Mouse (Mus musculus) heart, embryonic 12.5 days (tissue): ENCODE data around the gene Slc16a13. TPM values are rescaled to one million over a fixed set of nuclear protein-coding genes. Genes with fewer than 3 reads are reported as not detected.

Experiments
- ATAC-seq: fragments of 200-750 bp; cut with Nextera tagmentation; 2 replicates; pipeline ENCODE4 v1.8.0; 2017; ENCODE audit warnings: moderate TSS enrichment, moderate library complexity; ENCODE audit not compliant: insufficient number of reproducible peaks, low FRiP score
- H3K27ac ChIP-seq: fragments of 300-500 bp; sonication (generic); 2 replicates; pipeline ENCODE4 v1.5.1; 2016; ENCODE audit warnings: mild to moderate bottlenecking, moderate library complexity; ENCODE audit not compliant: poor library complexity, severe bottlenecking
- H3K27me3 ChIP-seq: fragments of 300-500 bp; sonication (generic); replicated peaks from 2 replicates; pipeline ENCODE4 v1.6.1; 2016; ENCODE audit warnings: mild to moderate bottlenecking, moderate library complexity
- H3K36me3 ChIP-seq: fragments of 300-500 bp; sonication (generic); 2 replicates; pipeline ENCODE4 v1.6.1; 2016; ENCODE audit warnings: mild to moderate bottlenecking, moderate library complexity
- H3K4me1 ChIP-seq: fragments of 300-500 bp; sonication (generic); replicated peaks from 2 replicates; pipeline ENCODE4 v1.6.1; 2016; ENCODE audit warnings: mild to moderate bottlenecking
- H3K4me2 ChIP-seq: fragments of 300-500 bp; sonication (generic); 2 replicates; pipeline ENCODE4 v1.6.1; 2016; ENCODE audit warnings: mild to moderate bottlenecking, moderate library complexity
- H3K4me3 ChIP-seq: fragments of 300-500 bp; sonication (generic); 2 replicates; pipeline ENCODE4 v1.5.1; 2016; ENCODE audit warnings: mild to moderate bottlenecking
- H3K9ac ChIP-seq: fragments of 300-500 bp; sonication (generic); 2 replicates; pipeline ENCODE4 v1.6.1; 2016; ENCODE audit warnings: mild to moderate bottlenecking, moderate library complexity
- H3K9me3 ChIP-seq: fragments of 300-500 bp; sonication (generic); replicated peaks from 2 replicates; pipeline ENCODE4 v1.6.1; 2016; ENCODE audit warnings: mild to moderate bottlenecking, moderate library complexity
- WGBS: fragments of 180-500 bp; shearing (Covaris S2); methylation state at CpG from one replicate; pipeline ENCODE4 v1.1.7; 2016; 5-methylcytosine and 5-hydroxymethylcytosine counted together
- polyA plus RNA-seq: library from polyadenylated mRNA; unstranded; fragments of >200 nt; fragmentation: Nextera tagmentation; extraction: Ambion mirVana; gene quantifications from 2 replicates; pipeline ENCODE4 v1.2.1, GENCODE M21; 2016

Gene Slc16a13
- polyA plus RNA-seq, 1 experiment from 2014 or later, result 7.7 TPM

DNA sequence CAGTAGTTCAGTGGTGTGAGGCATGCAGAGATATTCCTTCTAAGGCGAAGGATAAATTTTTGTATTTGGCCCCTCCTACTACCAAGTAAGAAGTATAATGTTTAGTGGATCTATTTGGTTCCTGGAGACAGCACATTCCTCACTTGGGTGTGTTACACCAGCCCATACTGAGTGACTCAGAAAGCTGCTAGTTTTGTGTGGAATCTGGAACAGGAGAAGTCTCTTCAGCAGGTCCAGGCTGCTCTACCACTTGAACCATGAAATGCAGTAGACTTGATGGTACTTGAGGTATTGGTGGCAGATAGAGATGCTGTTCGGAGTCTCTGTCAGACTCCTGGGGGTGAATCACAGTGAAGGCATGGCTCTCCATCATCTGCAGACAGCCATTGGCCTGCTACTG lies 10.2 kb downstream of the Slc16a13 start:
- H3K4me1 ChIP-seq, result peaks cover 25% of the 10 kb centered on the region
- H3K27ac ChIP-seq, result no peak overlapping the region
- WGBS, result 78% methylated on average over 2 of the region's 2 CpGs
- ATAC-seq, result no peak
- H3K27me3 ChIP-seq, result peaks cover 52% of the 10 kb centered on the region
- H3K36me3 ChIP-seq, result no peaks in the 10 kb centered on the region
- no peaks in the 10 kb centered on the region for H3K9me3 ChIP-seq
- H3K4me2 ChIP-seq, result no peak overlapping the region
- no peak overlapping the region for H3K9ac ChIP-seq
- H3K4me3 ChIP-seq, result no peak overlapping the region

GRCm38 (mm10) chr11:70208778-70209388 lies 12.0 kb downstream of the Slc16a13 start:
- no peak overlapping the region for H3K27ac ChIP-seq
- H3K4me3 ChIP-seq, result no peak overlapping the region
- 61% methylated on average over 5 of the region's 5 CpGs for WGBS
- no peak for ATAC-seq
- H3K27me3 ChIP-seq, result peaks cover 34% of the 10 kb centered on the region
- peaks cover 7% of the 10 kb centered on the region for H3K4me1 ChIP-seq
- H3K9me3 ChIP-seq, result no peaks in the 10 kb centered on the region
- H3K4me2 ChIP-seq, result no peak overlapping the region
- no peaks in the 10 kb centered on the region for H3K36me3 ChIP-seq
- no peak overlapping the region for H3K9ac ChIP-seq

GRCm38 (mm10) chr11:70207283-70207682 lies 13.6 kb downstream of the Slc16a13 start:
- Histone ChIP-seq H3K9me3 (no peaks in the 10 kb centered on the region), H3K27me3 (peaks cover 26% of the 10 kb centered on the region), H3K9ac (no peak overlapping the region), H3K4me2 (no peak overlapping the region), H3K4me3 (no peak overlapping the region), H3K36me3 (no peaks in the 10 kb centered on the region), H3K27ac (no peak overlapping the region), H3K4me1 (peaks cover 4% of the 10 kb centered on the region)
- 51% methylated on average over 7 of the region's 7 CpGs for WGBS
- 0 out of 2 replicates have a peak, but pooled peaks have one; percentile 25 for ATAC-seq

DNA sequence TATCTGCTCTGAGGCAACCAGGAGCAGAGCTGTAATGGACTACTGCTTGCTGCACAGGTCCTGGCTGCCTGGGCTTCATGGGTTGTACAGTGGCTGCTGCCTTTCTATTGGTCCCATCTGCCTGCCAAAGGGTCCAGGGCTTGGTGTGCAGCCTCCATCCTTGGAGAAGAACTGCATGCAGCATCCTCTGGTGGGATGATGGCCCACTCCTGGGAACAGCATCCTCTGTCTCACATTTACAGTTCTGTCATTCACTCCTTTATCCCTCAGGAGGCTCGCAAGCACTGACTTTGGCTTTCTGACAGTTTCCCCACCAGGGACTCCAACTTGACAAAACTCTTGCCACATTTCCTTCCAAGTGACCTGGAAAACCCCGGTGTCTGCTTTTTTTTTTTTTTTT lies 14.1 kb downstream of the Slc16a13 start:
- ATAC-seq, result no peak
- H3K9me3 ChIP-seq, result no peaks in the 10 kb centered on the region
- H3K4me2 ChIP-seq, result no peak overlapping the region
- H3K9ac ChIP-seq, result no peak overlapping the region
- no peaks in the 10 kb centered on the region for H3K36me3 ChIP-seq
- H3K27ac ChIP-seq, result no peak overlapping the region
- WGBS, result 61% methylated on average over 2 of the region's 2 CpGs
- H3K4me3 ChIP-seq, result no peak overlapping the region
- H3K27me3 ChIP-seq, result peaks cover 21% of the 10 kb centered on the region
- peaks cover 4% of the 10 kb centered on the region for H3K4me1 ChIP-seq

DNA sequence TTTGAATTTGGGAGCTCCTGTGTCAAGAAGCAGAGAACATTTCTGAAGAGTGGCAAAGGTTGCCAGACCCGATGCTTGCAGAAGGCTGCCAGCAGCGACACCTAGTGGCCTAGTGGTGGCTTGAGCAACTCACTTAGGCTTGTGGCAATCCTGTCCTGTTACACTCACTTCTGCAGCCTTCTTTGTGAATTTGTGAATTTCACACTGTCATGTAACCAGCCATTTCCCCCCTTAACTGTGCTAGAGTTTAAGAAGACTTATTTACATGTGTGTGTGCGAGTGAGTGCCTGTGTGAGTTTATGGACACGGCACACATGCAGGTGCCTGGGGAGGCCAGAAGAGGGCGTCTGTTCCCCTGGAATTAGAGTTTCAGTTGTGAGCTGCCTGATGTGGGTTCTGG lies 19.2 kb downstream of the Slc16a13 start:
- Histone ChIP-seq H3K4me3 (no peak overlapping the region), H3K27ac (no peak overlapping the region), H3K4me2 (no peak overlapping the region), H3K9ac (no peak overlapping the region), H3K9me3 (no peaks in the 10 kb centered on the region), H3K27me3 (peaks cover 19% of the 10 kb centered on the region), H3K4me1 (peaks cover 2% of the 10 kb centered on the region), H3K36me3 (no peaks in the 10 kb centered on the region)
- ATAC-seq, result no peak
- WGBS, result 36% methylated on average over 5 of the region's 5 CpGs

GRCm38 (mm10) chr11:70200036-70200608 lies 20.7 kb downstream of the Slc16a13 start:
- Histone ChIP-seq H3K4me1 (no peaks in the 10 kb centered on the region), H3K4me2 (no peak overlapping the region), H3K27me3 (peaks cover 14% of the 10 kb centered on the region; the same call in 1 of the 2 replicates), H3K9ac (no peak overlapping the region), H3K36me3 (no peaks in the 10 kb centered on the region), H3K9me3 (no peaks in the 10 kb centered on the region), H3K27ac (no peak overlapping the region), H3K4me3 (no peak overlapping the region)
- ATAC-seq, result no peak
- WGBS, result 84% methylated on average over 5 of the region's 5 CpGs

- H3K36me3 ChIP-seq, result no peaks in the 10 kb centered on the region
- H3K27me3 ChIP-seq, result peaks cover 14% of the 10 kb centered on the region; the same call in 1 of the 2 replicates
- ATAC-seq, result no peak
- no peaks in the 10 kb centered on the region for H3K4me1 ChIP-seq
- no peak overlapping the region for H3K27ac ChIP-seq
- no peaks in the 10 kb centered on the region for H3K9me3 ChIP-seq
- H3K4me3 ChIP-seq, result no peak overlapping the region
- no peak overlapping the region for H3K4me2 ChIP-seq
- H3K9ac ChIP-seq, result no peak overlapping the region
- WGBS, result 76% methylated on average over 8 of the region's 8 CpGs
Observed at GRCm38 (mm10) chr11:70199107-70199506, 21.8 kb downstream of the Slc16a13 start.

DNA sequence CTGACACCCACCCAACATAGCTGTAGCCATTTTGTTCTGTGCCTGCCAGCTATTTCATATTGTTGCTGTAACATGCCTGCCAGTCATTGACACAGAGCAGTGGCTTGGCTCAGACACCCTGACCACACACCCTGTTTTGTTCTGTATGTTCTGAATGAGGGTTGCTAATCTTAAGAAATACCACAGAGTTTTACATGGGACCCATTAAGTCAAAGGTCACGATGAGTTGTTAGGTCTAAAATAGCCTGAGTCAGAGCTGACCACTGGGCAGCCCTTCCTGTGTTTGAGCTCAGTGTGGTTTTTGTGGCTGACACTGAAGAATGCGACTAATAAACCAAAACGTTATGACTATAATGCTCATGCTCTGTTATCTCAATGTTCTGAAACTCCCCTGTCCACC lies 22.5 kb downstream of the Slc16a13 start:
- Histone ChIP-seq H3K27ac (no peak overlapping the region), H3K36me3 (no peaks in the 10 kb centered on the region), H3K27me3 (peaks cover 12% of the 10 kb centered on the region; the same call in 1 of the 2 replicates), H3K4me1 (no peaks in the 10 kb centered on the region), H3K9me3 (no peaks in the 10 kb centered on the region), H3K9ac (no peak overlapping the region), H3K4me2 (no peak overlapping the region), H3K4me3 (no peak overlapping the region)
- no peak for ATAC-seq
- 70% methylated on average over 3 of the region's 3 CpGs for WGBS

DNA sequence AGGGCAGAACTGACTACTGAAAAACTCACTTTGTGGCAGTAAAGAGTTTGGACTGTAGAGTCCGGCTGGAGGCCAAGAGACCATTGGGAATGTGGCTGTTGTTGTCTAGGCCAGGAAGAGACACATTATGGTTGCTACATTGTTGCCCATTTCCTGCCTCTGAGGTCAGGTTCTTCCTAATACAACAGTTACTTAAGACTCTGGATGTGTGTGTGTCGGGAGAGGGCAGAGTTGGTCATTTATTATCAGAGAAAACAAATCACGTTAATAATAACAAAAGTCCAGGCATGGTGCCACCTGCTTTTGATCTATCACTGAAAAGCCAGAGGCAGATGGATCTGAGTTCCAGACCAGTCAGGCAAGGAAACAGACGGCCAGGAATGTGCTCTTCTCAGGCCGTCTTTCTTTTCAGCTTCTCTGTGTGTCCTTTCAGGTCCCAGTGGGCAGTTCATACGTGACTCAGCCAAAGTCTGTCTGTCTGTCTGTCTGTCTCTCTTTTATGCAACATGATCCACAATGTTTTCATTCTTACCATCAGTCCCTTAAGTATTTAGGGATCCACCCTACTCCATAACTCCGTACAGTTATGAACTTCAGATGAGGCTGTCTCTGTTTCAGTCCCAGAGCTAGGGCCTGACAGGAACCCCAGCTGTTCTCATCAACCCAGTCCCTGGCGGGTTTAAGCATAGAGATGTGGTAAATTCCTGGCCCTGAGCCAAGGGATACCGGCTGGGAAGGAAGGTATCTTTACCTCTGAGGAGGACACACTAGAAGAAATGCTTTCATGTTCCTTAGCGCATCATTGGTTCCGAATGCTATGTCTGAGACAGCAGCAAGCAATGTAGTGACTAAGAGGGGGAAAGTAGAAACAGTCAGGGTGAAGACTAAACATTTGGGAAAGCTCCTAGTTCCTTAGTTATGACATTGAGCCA lies 27.2 kb downstream of the Slc16a13 start:
- no peak for ATAC-seq
- H3K4me2 ChIP-seq, result no peak overlapping the region
- H3K27me3 ChIP-seq, result no peaks in the 10 kb centered on the region
- H3K36me3 ChIP-seq, result no peaks in the 10 kb centered on the region
- WGBS, result 51% methylated on average over 11 of the region's 11 CpGs
- no peak overlapping the region for H3K9ac ChIP-seq
- no peaks in the 10 kb centered on the region for H3K4me1 ChIP-seq
- H3K9me3 ChIP-seq, result no peaks in the 10 kb centered on the region
- H3K27ac ChIP-seq, result no peak overlapping the region
- H3K4me3 ChIP-seq, result no peak overlapping the region

- 74% methylated on average over 4 of the region's 4 CpGs for WGBS
- Histone ChIP-seq H3K9ac (no peak overlapping the region), H3K4me2 (no peak overlapping the region)
Observed at GRCm38 (mm10) chr11:70192157-70192556, 28.7 kb downstream of the Slc16a13 start.

GRCm38 (mm10) chr11:70191188-70191587 lies 29.7 kb downstream of the Slc16a13 start:
- H3K9ac ChIP-seq, result no peak overlapping the region
- H3K36me3 ChIP-seq, result no peaks in the 10 kb centered on the region
- no peak overlapping the region for H3K4me3 ChIP-seq
- no peak overlapping the region for H3K4me2 ChIP-seq
- no peaks in the 10 kb centered on the region for H3K9me3 ChIP-seq
- no peak for ATAC-seq
- no peaks in the 10 kb centered on the region for H3K27me3 ChIP-seq
- 71% methylated on average over 6 of the region's 6 CpGs for WGBS
- H3K27ac ChIP-seq, result no peak overlapping the region
- H3K4me1 ChIP-seq, result no peaks in the 10 kb centered on the region

More at GRCm38 (mm10) chr11:70192157-70192556, 28.7 kb downstream of the Slc16a13 start:
- ATAC-seq, result no peak
- no peaks in the 10 kb centered on the region for H3K36me3 ChIP-seq
- no peaks in the 10 kb centered on the region for H3K4me1 ChIP-seq
- H3K4me3 ChIP-seq, result no peak overlapping the region
- H3K27ac ChIP-seq, result no peak overlapping the region
- no peaks in the 10 kb centered on the region for H3K27me3 ChIP-seq
- no peaks in the 10 kb centered on the region for H3K9me3 ChIP-seq
